Mouse (Mus musculus): Measurements from ENCODE around the gene Sox6.

The Sox6 gene

DNA sequence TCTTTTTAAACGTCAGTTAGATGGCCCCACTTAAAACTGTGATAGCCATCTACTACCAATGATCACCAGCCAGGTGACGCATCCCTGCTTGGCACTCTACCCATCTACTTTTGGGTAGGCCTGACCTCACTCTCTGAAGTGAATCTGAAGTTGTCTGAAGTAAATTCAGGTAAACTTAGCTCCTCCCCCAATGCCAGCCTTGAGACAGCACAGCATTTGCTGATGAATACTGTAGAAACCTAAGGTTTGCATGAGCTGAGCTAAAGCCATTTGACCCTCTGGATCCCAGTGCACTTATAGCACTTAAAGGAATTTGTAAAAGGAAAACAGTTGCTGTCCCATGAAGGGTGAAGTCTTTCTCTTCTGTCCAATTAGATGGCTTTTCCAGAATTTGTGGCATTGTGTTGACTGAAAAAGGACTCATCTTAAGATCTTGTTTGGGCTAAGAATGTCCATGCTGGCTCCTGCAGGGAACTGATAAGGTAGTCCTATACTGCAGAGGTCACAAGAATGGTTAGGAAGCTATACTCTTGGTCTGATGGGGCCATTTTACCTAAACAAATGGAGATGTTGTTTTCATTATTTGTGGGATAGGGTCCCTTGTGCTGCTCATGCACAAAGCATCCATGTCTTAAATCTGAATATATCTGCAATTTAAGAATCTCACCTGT, 50.4 kb downstream of the Sox6 start:
- no peak for DNase-seq (ENCODE audit: extremely low spot score, low spot score)

DNA sequence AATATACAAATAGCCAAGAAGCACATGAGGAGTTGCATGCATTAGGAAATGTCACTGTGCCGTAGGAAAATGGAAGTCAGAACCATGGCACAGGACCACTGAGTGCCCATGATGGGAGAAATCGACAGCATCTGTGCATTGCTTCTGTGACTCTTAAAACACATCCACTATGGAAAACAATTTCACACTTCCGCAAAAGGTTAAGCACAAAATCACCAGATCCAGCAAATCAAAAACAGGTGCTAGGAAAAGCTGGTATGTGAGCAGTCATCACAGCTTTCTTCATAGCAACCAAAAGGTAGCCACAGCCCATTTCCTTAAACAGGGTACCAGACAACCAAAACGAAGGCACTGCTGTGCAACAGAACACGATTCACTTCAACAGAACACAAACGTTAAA, 52.9 kb downstream of the Sox6 start:
- no peak for DNase-seq (ENCODE audit: extremely low spot score, low spot score)

DNA sequence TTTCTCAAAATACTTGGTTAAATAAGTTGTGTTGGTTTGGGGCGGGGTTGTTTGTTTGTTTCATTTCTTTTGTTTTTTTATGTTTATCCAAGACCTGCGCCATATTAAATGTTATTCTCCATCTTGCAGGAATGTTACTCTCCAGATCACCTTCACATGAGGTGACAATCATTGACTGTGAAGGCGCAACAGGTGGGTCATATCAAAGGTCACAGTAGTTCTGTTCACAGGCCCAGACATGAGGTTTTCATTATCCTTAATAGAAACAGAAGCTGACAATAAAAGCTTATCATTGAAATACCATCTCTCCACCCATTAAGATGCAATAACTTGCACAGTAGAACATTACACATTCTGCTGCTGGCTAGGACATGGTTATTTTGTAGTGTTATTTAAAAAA, 54.5 kb downstream of the Sox6 start:
- DNase-seq (ENCODE audit: extremely low spot score, low spot score), result no peak

DNA sequence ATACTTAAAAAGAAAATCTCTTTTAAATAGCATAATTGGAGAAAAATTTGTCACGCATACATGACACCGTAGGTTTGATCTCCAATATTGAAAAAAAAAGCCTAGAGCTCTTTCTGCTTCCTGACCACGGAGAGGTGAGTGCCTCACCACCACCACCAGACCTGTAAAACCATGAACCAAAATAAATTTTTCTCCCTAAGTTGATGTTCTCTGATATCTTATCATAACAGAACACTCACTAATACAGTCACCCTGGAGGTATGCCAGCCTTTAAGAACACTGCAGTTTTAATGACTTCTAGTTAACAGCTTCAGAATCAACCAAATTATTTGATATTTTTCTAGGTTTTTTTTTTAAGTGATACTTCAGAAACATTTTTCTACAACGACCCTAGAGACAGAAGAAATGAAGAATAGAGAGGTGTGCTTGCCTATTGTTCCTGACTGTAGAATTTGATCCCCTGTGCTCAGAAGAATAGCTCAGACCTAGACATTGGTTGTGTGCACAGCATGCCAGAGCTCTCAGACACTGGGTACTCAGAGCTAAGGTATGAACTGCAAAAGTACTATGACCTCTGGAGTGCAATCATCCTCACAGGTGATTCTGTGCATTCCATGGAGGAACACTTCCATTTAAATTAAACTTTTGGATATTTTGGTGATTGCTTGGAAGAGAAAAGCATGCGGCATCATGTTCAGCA, 58.6 kb downstream of the Sox6 start:
- DNase-seq (ENCODE audit: extremely low spot score, low spot score), result no peak

DNA sequence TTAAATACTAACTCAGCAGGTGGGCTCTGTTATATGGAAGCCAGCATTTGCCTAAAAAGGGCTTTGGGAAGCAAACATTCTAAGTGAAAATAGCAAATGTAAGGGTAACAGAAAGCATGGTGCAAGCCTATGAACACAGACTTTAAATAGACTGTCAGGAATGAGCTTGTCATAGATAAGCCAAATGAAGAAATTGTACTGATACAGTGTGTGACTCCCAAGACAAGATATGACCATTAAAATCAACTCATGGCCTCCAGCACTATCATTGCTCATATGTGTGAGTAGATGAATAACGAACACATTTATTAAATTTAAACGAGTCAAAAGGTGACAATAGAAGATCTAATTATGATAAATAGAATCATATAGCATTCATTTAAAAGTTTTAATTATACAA, 64.1 kb downstream of the Sox6 start:
- DNase-seq (ENCODE audit: extremely low spot score, low spot score), result no peak

DNA sequence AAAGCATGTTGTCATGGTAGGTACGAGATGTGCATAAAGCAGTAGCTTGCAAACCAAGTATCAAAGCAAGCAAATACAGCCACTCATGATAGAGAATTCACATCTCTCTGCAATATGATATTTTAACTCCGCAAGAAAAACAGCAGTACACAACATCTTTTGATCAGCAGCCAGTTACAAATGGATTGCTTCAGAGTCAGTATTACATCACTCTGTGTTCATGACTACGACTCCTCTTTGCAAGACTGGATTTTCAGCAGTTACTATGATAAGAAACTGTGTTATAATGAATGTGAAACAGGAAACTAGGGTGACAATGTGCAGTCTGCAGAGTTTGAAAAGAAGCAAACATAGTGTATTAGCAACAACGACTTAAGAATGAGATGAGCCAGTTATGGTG, 71.4 kb downstream of the Sox6 start:
- DNase-seq (ENCODE audit: extremely low spot score, low spot score), result no peak

DNA sequence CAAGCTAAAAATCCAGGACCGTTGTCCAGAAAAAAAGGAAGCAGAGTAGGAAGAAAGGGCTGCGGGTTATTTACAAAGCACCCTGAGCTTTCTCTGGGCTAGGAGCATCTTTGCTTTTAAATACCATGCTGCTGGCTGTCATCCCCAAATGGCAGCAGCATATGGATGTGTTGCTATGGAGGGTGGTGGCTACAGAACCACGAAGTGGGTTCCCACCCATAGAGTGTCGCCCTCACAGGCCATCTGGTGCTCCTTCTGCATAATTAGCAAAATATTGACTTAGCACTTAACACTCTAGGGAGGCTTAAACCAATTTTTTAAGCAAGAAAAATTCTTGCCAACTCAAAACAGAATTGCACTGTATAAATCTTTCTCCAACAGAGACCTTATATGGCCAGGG, 72.4 kb downstream of the Sox6 start:
- DNase-seq (ENCODE audit: extremely low spot score, low spot score), result no peak

DNA sequence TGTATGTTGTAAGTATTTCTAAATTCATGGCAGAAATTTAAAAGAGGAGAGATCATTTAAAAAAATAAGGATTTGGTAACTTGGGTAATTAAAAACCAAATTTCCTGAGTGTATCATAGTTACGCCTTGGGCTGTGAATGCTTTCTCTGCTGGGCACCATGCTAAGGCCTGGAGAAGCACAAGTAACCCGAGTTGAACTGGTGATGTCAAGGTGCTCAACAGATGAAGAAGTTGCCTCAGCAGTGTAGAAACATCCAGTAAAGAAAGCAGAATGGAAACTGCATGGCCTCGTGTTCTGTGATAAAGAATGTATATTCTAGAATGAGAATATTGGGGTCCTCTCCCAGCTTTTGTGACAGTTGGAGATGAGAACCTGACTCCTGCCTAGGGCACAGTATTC, 85.5 kb downstream of the Sox6 start:
- DNase-seq (ENCODE audit: extremely low spot score, low spot score), result no peak

DNA sequence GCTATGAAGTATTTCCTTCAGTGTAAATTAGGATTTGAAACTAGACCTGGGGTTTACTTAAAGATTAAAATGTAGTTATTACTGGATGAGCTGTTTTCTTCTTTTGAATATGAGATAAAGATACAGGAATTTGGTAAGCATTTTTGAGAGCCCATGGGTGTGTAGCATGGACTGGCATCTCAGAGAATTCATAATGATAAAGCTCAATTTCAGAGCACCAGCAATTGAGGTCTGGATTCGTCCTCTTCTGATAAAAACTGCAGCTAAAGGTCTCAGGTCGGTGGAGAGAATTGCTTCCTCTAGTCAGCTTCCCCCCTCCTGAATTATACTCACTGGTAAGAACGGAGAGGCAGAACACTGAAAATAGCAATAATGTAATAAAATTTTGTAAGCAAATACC, 86.4 kb downstream of the Sox6 start:
- no peak for DNase-seq (ENCODE audit: extremely low spot score, low spot score)

DNA sequence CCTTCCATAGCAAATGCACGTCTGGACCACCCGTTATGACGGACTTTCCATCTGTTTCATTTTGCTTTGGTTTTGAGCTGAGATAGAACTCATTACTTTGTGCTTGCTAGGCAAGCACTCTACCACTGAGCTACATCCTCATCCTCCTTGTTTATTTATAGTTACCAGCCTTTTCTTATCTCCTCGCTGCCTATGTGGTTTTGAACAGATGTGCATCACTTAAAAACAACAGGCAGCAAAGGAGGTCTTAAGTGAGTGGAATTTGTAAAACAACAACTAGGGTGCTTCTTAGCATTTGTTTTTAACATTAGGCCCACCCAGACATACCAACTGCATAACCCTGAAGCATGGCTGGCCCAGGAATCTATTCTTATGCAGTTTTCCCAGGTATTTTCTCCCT, 86.9 kb downstream of the Sox6 start:
- no peak for DNase-seq (ENCODE audit: extremely low spot score, low spot score)

DNA sequence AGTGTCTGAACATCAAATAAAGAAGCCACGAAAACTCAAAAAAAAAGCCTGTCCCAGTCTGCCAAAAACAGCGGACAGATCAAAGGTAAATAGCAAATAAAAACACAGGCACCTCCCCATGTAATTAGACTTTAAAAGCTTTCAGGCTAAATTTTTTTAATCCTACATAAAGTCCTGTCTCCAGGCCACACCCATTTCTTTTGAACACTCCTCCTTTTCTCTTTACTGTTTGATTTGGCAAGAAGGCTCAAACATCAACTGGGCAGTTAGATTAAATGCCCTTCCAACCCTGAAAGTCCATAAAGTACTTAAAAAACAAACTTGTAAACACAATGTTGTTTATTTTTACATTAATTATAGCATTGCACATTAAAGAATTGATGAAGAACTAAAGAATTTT, 90.7 kb downstream of the Sox6 start:
- no peak for DNase-seq (ENCODE audit: extremely low spot score, low spot score)

DNA sequence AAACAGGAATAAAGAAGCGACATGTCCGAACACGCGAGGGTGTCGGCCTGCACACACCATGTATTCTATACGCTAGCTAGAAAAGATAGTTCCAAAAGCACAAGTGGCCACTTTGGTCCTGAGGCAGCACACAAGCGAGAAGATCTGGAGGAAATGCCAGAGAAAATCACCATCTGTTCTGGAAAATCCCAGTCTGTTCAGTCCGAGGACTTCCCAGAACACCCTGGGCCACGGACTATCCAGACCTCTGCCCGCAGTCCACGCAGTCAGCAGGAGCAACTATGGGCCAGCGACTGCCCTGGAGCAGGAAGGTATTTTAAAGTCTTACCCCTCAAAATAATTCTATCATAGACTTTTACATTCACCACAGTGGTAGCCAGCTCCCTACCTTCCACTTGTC, 92.0 kb downstream of the Sox6 start:
- no peak for DNase-seq (ENCODE audit: extremely low spot score, low spot score)

DNA sequence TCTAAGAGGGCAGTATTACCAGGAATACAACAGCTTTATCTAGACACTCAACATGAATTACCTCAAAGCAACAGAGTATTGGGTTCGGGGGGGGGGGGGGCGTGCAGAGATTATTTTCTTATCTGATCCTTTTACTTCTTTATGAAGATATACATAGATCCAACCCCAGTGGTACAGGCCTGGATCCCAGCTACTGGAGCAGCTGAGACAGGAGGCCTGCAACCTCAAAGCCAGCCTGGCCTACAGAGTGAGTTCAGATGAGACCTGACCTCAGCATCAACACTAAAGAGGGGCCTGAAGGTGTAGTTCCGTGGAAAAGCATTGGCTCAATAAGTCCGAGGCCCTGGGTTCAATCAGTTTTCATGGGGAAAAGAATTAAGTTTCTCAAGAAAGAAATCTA, 93.1 kb downstream of the Sox6 start:
- no peak for DNase-seq (ENCODE audit: extremely low spot score, low spot score)

DNA sequence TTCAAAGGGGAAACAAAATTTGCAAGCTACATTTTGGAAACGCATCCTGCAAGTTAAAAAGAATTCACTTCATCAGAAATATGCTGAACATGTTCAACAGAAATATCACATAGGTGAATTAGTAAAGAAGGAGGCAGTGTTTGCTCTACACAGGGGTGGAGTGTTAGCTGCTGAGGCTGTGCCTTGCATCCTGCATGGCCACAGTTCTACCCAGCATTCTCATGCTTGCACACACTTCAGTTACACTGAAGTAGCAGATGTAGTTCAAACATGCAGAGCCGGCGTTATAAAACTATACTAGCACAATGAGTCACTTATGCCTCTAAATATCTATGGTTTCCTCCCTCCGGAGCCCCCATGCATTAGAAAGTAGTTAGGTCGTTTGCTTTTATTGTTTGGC, 94.3 kb downstream of the Sox6 start:
- DNase-seq (ENCODE audit: extremely low spot score, low spot score), result no peak

DNA sequence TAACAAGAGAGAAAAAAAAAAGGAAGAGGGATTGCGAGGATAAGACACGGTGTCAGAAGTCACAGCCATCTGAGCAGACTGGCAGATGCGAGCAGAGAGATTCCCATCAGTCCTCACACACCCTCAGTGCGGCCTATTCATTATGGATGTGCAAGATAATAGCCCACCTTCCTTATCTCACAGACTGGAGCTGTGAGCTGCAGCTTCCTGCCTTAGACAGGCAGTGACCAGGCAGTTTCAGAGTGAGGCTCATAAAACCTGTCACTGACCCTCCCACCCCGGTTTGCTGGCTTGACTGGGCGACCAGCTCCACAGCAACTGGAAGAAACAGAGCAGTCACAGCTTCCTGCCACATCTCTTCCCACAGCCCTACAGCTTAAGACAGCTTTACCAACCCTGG, 96.8 kb downstream of the Sox6 start:
- peak; percentile 19 for DNase-seq (ENCODE audit: extremely low spot score, low spot score)

DNA sequence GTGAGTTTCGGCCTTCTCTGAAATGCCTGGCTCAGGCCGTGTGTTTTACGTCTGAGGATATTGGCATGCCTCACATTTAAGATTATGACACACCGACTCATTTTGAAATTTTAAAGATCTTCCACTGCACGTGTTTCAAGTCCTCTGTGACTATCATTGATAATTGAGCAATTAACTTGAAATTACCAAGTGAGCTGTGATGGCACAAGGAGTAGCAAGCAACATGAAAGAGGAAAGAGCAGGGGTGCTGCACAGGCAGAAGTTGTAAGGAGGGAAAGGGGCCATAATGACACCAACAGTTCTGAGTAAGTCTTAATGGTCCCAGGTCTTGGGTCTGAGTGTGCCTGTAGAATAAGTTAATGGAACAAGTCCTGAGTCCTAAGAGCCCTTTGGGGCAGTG, 99.3 kb downstream of the Sox6 start:
- no peak for DNase-seq (ENCODE audit: extremely low spot score, low spot score)

DNA sequence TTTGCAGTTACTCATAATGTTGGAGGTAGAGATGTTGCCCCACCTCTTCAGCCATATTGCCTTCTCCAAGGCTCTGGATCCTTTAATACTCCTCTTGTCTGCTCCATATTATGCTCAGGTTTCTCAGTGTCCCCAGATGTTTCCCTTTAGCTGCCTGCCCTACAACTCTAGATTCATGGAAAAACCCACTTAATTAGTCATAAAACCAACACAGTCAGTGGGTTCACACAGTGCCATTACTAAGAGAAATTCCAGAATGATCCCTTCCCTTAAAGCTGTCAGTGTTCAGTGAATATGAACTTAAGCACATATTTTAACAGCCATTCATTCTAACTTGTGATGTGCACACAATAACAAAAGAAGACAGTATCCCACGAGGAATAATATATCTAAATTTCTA, 101.7 kb downstream of the Sox6 start:
- no peak for DNase-seq (ENCODE audit: extremely low spot score, low spot score)

DNA sequence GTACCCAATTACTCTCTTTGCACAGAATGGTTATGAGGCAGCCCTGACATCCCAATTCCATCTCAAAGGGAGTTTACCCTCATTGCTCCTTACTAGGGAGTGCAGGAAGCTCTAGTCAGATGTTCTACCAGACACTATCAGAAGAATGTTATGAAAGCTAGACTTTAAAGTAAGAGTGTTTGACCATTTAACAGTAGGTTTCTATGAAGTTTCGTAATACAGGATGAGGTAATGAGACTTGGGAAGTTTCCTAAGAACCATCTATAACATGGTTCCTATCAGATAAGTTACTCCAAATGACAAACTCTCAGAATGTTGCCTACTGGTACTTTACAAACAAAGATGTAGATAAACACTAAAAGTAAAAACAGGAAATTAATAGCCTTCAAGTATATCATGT, 123.3 kb downstream of the Sox6 start:
- DNase-seq (ENCODE audit: extremely low spot score, low spot score), result no peak

DNA sequence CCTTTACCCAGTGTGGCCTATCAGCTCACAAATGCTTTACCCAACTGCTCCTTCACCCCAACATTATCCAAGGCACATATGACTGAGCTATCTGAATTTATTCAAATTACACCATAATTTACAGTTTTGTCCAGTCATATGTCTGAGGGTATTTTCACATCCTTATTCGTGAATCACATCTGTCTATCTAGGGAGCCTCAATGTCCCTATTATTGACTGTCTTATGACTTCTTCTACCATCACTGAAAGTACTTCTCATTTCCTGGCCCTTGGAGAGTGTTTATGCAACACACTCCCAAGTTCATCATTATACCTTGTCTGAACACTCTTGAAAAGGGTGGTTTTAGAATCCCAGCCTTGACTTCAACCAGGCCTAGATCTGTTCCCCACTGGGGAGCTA, 128.3 kb downstream of the Sox6 start:
- DNase-seq (ENCODE audit: extremely low spot score, low spot score), result no peak

DNA sequence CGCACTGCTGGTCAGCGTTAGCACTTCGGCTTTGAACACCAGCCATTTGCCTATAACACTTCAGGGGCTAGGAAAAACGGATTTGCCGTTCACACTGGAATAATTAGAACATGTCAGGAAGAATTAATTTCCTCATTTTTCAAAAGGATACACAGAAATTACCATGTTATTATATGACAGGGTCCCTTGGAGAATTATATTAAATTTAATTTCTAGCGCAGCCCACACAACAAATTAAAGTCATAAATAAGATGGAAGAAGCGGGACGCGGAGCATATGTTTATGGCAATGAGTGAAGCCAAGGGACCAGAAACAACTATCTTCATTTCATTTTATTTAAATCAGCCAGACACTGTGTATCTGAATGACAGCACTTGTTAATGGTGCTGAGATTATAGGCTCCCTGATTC, 133.8 kb downstream of the Sox6 start:
- no peak for DNase-seq (ENCODE audit: extremely low spot score, low spot score)

DNA sequence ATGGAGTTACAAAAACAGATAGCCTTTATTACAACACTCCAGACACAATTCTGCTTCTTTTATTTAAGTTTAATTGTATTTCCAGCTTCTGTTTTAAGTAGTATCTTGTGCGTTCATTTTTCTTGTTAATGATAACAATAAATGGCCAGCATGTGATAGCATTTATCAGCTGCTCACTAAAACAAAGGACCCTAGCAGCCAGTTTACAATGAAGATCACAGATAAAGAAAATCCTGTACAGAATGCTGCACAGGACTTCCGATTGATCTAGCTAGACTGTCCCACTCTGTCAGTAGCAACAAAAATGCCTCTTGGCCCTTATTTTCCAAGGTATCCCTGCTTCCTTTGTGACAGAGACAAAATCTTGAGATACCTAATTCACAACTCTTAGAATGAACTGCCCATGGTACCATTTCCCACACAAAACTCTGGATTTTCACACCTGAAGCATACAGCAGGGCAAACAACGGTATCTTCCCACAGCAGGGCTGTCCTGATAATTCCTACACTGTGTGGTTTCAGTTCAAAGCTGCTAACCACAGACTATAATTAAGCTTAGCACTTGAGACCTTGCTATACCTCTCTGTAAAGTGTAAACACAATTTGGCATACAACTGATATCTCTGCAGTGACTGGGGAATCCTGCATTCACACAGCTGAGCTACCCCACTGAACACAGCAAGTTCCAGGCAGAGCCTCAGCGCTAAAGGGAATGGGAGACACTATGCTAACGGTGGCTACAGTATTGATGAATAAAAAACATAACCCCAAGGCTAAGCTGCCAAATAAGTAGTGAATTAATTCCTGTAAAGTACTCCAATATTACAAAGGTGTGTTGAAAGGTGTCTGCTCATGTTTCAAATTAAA, 134.4 kb downstream of the Sox6 start:
- no peak for DNase-seq (ENCODE audit: extremely low spot score, low spot score)

DNA sequence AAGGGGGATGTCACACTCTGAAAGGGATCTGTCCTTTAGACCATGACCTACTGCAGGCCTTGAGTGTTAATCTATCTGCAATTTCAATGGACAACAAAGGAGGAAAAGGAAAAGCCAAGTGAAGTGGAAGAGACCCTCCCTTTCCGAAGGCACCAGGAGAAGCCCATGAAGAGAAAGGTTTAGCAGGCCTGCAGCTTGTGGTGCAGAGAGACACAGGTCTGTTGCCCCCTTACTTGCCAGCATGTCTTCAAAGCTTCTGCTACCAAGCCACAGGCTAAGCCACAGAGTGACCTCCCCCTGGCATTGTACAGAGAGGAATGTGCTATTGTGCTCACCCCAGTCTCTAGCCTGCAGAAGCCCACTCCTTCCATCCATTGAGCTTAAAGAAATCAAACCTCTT, 135.2 kb downstream of the Sox6 start:
- DNase-seq (ENCODE audit: extremely low spot score, low spot score), result peak; percentile 27

DNA sequence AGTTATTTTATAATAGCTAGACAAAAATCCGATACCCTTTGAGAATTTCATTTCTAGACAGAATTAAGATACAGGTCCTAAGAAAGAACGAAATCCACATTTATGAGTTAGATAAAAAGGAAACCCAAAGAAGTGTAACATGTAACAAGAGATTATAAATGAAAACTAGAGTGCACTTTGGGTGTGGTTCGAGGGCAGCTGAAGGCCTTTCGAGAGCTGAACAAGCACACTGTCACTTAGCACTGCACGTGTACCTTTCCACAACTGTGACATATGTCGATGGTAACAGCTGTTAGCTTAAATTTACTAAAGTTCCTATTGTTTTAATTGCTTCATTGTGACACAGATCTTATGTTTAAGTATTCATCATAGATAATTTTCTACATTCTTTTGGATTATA, 142.8 kb downstream of the Sox6 start:
- no peak for DNase-seq (ENCODE audit: extremely low spot score, low spot score)
